Mouse (Mus musculus) spleen, adult 2 months (tissue): ENCODE measurements around the gene 4933425L06Rik.

Experiments used
- CTCF ChIP-seq: fragments of 200-500 bp; IDR thresholded peaks from 2 replicates; pipeline ENCODE4 v1.5.1; 2011; ENCODE audit warnings: mild to moderate bottlenecking, inconsistent platforms; ENCODE audit not compliant: insufficient read depth, insufficient read length, insufficient replicate concordance; ENCODE audit errors: extremely low read depth
- POLR2A ChIP-seq: fragments of 200-500 bp; IDR thresholded peaks from 2 replicates; pipeline ENCODE4 v1.6.1; 2011; ENCODE audit warnings: low read depth, low read length, inconsistent platforms

- TF ChIP-seq CTCF (no peak), POLR2A (no peak)
Observed at GRCm38 (mm10) chr13:105037816-105038215, 44.1 kb upstream of the 4933425L06Rik start.
